ENCODE assay signal across 19 mouse cellular contexts in the genomic region with DNA sequence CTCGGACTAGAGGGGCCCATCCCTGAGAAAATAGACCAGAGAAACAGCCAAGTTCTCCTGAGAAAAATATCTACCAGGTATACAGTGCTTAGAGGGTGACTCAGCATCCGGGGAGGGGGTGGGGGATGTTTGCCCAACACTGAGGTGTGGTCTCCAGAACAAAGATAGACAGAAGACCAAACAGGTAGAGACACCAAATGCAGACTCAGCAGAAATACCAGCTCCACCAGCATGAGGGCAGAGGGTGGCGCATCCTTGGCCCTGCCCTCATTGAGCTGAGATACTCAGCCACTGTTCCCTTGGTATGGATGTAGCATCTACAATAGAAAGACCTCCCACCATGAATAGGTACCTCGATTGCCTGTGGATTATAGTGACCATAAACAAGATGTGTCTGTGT. TPM values are rescaled to one million over a fixed set of nuclear protein-coding genes. Genes with fewer than 3 reads are reported as not detected.
"Had no signal": no experiment of that assay in that cellular context is flagged by ENCODE, and none has a peak within 500 bp of the region (broad histone marks: within the 10 kb centered on the region; RNA-seq: fewer than 3 reads in every experiment).

No protein-coding gene starts in this region.

- DNase-seq: liver, postnatal 0 days; lung, adult 2 months; lung, postnatal 14 days; lung, postnatal 36 days; right cerebral cortex, postnatal 14 days; thymus, adult 18-20 months; thymus, postnatal 25 days; thymus, postnatal 4 days had no signal

- H3K4me2 ChIP-seq: lung, embryonic 15.5 days; midbrain, embryonic 11.5 days; midbrain, embryonic 13.5 days; midbrain, embryonic 15.5 days; neural tube, embryonic 12.5 days; stomach, embryonic 15.5 days had no signal

- ATAC-seq: liver, postnatal 0 days; lung, postnatal 0 days; midbrain, embryonic 13.5 days; midbrain, embryonic 15.5 days had no signal

- H3K4me3 ChIP-seq: lung, embryonic 15.5 days; megakaryocyte, embryonic 14.5 days; midbrain, embryonic 13.5 days; midbrain, embryonic 15.5 days; neural tube, embryonic 12.5 days; stomach, embryonic 15.5 days had no signal

- H3K27me3 ChIP-seq: lung, embryonic 15.5 days; stomach, embryonic 15.5 days had no signal

- H3K36me3 ChIP-seq: lung, embryonic 15.5 days; midbrain, embryonic 13.5 days; midbrain, embryonic 15.5 days; neural tube, embryonic 12.5 days; stomach, embryonic 15.5 days had no signal

- H3K9me3 ChIP-seq: lung, embryonic 15.5 days; megakaryocyte, embryonic 14.5 days; midbrain, embryonic 13.5 days; midbrain, embryonic 15.5 days; neural tube, embryonic 12.5 days; stomach, embryonic 15.5 days had no signal

- H3K27ac ChIP-seq: lung, embryonic 15.5 days; macrophage; midbrain, embryonic 13.5 days; midbrain, embryonic 15.5 days; neural tube, embryonic 12.5 days; stomach, embryonic 15.5 days had no signal

- H3K9ac ChIP-seq: liver, postnatal 0 days; lung, embryonic 15.5 days; midbrain, embryonic 13.5 days; midbrain, embryonic 15.5 days; neural tube, embryonic 12.5 days; stomach, embryonic 15.5 days had no signal

RNA-seq across cellular contexts. Expression of a gene that starts 46.0 kb away (rescaled TPM):
- total RNA-seq: megakaryocyte progenitor cell, adult 5-6 weeks; monocyte, adult 5-6 weeks had no signal
- polyA plus RNA-seq: macrophage; midbrain, embryonic 11.5 days had no signal
